Mouse (Mus musculus): ENCODE measurements around the gene Adh6a. TPM values are rescaled to one million over a fixed set of nuclear protein-coding genes. Genes with fewer than 3 reads are reported as not detected.
"Not testable (repeated sequence)": the region's sequence is repeated elsewhere in the genome, so short reads cannot be mapped to it uniquely, and the experiment has no call there.

Adh6a gene
- polyA plus RNA-seq, 1 experiment from 2014 or later = 0.11 TPM

DNA sequence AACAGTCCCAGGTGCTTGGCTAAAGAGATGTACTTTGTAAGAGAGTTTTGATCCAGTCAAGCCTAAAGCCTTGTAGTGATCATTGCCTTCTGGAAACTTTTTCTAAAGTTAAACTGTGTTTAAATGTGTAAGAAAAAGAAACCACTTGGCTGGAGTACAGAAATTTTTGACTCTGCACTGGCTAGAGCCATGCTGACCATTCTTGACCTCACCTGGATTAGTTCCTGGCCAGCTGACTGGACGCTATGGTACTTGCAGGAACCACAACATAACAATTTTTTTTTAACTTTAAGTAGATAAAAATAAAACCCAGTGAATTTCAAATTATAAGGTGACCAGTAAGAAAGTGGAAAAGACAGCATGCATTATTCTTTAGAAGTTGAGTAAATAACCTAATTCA lies 56.5 kb downstream of the Adh6a start:
- no peak for ATAC-seq (ENCODE audit: borderline replicate concordance, extremely low read depth, low FRiP score, low TSS enrichment)
- 78% methylated on average over 1 of the region's 1 CpGs for WGBS
- Histone ChIP-seq H3K36me3 (no peaks in the 10 kb centered on the region), H3K4me3 (no peak overlapping the region), H3K4me2 (no peak overlapping the region), H3K9ac (no peak overlapping the region), H3K27ac (no peak overlapping the region), H3K4me1 (no peaks in the 10 kb centered on the region), H3K27me3 (no peaks in the 10 kb centered on the region), H3K9me3 (no peaks in the 10 kb centered on the region)

DNA sequence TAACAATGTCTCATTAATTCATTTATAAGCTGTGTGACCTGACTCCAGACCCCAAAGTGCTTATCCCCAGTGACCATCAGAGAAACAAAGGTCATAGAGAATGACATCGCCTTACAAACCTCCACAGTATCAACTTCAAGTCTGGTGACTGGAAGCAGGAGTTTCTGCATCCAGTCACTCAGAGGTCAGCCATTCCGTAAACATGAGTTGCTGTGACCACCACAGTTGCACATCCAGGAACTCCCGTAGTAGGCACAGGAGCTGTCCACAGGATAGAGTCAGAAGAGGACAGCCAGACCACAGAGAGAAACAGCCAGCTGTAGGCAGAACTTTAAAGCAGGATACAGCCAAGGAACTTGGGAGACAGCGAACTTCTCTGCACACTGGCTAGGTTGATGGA lies 57.2 kb downstream of the Adh6a start:
- not testable (repeated sequence) for H3K9ac ChIP-seq; ATAC-seq (ENCODE audit: borderline replicate concordance, extremely low read depth, low FRiP score, low TSS enrichment); H3K4me1 ChIP-seq; H3K9me3 ChIP-seq; H3K4me2 ChIP-seq; H3K27ac ChIP-seq; H3K27me3 ChIP-seq; H3K36me3 ChIP-seq; H3K4me3 ChIP-seq
- 43% methylated on average over 4 of the region's 4 CpGs for WGBS

DNA sequence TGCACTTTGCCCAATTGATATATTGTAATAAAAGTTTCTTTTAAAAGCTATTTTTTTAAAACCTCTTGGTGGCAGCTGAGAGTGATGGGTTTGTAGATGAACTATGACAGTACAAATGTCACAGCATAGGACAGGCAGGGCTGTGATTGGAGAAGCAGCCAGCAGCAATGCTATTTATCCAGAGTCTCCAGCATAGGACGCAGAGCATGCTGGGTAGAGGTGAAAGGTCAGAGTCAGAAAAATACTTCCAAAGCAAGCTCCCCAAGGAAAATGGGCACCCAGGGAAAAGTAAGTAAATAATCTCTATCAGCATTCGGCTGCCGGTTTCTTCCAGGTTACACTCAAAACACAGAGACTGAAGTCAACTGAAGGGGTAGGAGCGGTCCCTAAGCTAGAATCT lies 60.8 kb downstream of the Adh6a start:
- H3K4me1 ChIP-seq = no peaks in the 10 kb centered on the region
- H3K4me2 ChIP-seq = no peak overlapping the region
- no peaks in the 10 kb centered on the region for H3K9me3 ChIP-seq
- no peaks in the 10 kb centered on the region for H3K36me3 ChIP-seq
- H3K27ac ChIP-seq = no peak overlapping the region
- no peak for ATAC-seq (ENCODE audit: borderline replicate concordance, extremely low read depth, low FRiP score, low TSS enrichment)
- 60% methylated on average over 4 of the region's 4 CpGs for WGBS
- no peaks in the 10 kb centered on the region for H3K27me3 ChIP-seq
- no peak overlapping the region for H3K9ac ChIP-seq
- no peak overlapping the region for H3K4me3 ChIP-seq

DNA sequence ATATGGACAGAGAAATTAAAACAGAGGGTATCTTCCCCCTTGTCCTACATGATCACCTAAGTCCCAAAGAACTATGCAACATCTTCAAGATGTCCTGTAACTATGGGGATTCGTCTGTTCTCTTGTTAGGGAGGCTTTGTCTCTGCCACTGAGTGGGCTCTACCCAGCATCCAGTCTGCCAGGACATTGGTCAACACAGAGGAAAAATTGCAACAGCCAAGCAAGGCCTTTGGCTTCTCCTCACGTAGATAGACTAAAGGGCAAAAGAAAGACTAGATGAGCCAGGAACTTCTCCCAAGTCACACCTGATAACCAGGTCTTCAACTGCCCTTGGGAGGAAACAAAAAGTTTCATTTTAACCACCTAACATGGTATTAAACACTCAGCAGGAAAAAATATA lies 62.1 kb downstream of the Adh6a start:
- Histone ChIP-seq H3K4me3 (no peak overlapping the region), H3K36me3 (no peaks in the 10 kb centered on the region), H3K27ac (no peak overlapping the region), H3K9me3 (no peaks in the 10 kb centered on the region), H3K27me3 (no peaks in the 10 kb centered on the region), H3K9ac (no peak overlapping the region), H3K4me2 (no peak overlapping the region), H3K4me1 (no peaks in the 10 kb centered on the region)
- no peak for ATAC-seq (ENCODE audit: borderline replicate concordance, extremely low read depth, low FRiP score, low TSS enrichment)
- 66% methylated on average over 2 of the region's 2 CpGs for WGBS

Other genes with a start within 250 kb of the Adh6a start
- gene 1110002E22Rik, start 248.2 kb upstream of the Adh6a start, polyA plus RNA-seq (2015; fragmentation: Nextera tagmentation; extraction: Ambion mirVana) = 0.48 and 0.64 TPM in 2 replicates
- gene Gm5105, start 245.9 kb upstream of the Adh6a start, polyA plus RNA-seq (2015; fragmentation: Nextera tagmentation; extraction: Ambion mirVana) = 0.13 and 0.15 TPM in 2 replicates
- 11.4 and 12.1 TPM in 2 replicates for gene Trmt10a, start 169.8 kb upstream of the Adh6a start, polyA plus RNA-seq (2015; fragmentation: Nextera tagmentation; extraction: Ambion mirVana)
- 7.4 and 7.6 TPM in 2 replicates for gene Mttp, start 168.3 kb upstream of the Adh6a start, polyA plus RNA-seq (2015; fragmentation: Nextera tagmentation; extraction: Ambion mirVana)
- 0.21 and 0.29 TPM in 2 replicates for gene 4930579F01Rik, start 119.5 kb upstream of the Adh6a start, polyA plus RNA-seq (2015; fragmentation: Nextera tagmentation; extraction: Ambion mirVana)
- 0.43 and 0.50 TPM in 2 replicates for gene Adh7, start 95.5 kb upstream of the Adh6a start, polyA plus RNA-seq (2015; fragmentation: Nextera tagmentation; extraction: Ambion mirVana)
- 1,171 and 1,249 TPM in 2 replicates for gene Adh1, start 52.3 kb upstream of the Adh6a start, polyA plus RNA-seq (2015; fragmentation: Nextera tagmentation; extraction: Ambion mirVana)
- 0.16 TPM in 2 replicates for gene Adh6b, start 28.5 kb downstream of the Adh6a start, polyA plus RNA-seq (2015; fragmentation: Nextera tagmentation; extraction: Ambion mirVana)
- not detected in 2 replicates for gene Adh4, start 102.2 kb downstream of the Adh6a start, polyA plus RNA-seq (2015; fragmentation: Nextera tagmentation; extraction: Ambion mirVana)
- gene Adh5, start 129.8 kb downstream of the Adh6a start, polyA plus RNA-seq (2015; fragmentation: Nextera tagmentation; extraction: Ambion mirVana) = 238 and 243 TPM in 2 replicates
- gene Metap1, start 176.2 kb downstream of the Adh6a start, polyA plus RNA-seq (2015; fragmentation: Nextera tagmentation; extraction: Ambion mirVana) = 44.2 and 46.3 TPM in 2 replicates
- 343 and 357 TPM in 2 replicates for gene Eif4e, start 212.9 kb downstream of the Adh6a start, polyA plus RNA-seq (2015; fragmentation: Nextera tagmentation; extraction: Ambion mirVana)

All from lung, embryonic 15.5 days (tissue).